Mouse (Mus musculus): ENCODE results near the gene Pias4. TPM values are rescaled to one million over a fixed set of nuclear protein-coding genes. Genes with fewer than 3 reads are reported as not detected.
A peak's percentile ranks its signal among the peaks of the same experiment; 100 is the strongest.

Gene Pias4
- total RNA-seq, 2 experiments from 2014 or later = 17.5 to 18.6 TPM

- peak; percentile 86 for DNase-seq
These were observed 960 bp upstream of the Pias4 start for GRCm38 (mm10) chr10:81168521-81169244.

GRCm38 (mm10) chr10:81168087-81168431 is 336 bp upstream of the Pias4 start:
- DNase-seq = no peak

GRCm38 (mm10) chr10:81165118-81165517 is 2.6 kb downstream of the Pias4 start:
- DNase-seq = no peak

GRCm38 (mm10) chr10:81162318-81162652 is 5.4 kb downstream of the Pias4 start:
- no peak for DNase-seq

- DNase-seq = no peak
These were observed 6.0 kb downstream of the Pias4 start for GRCm38 (mm10) chr10:81161602-81162317.

GRCm38 (mm10) chr10:81154736-81155135 is 13.0 kb downstream of the Pias4 start:
- DNase-seq = no peak

- no peak for DNase-seq
These were observed 13.4 kb downstream of the Pias4 start for GRCm38 (mm10) chr10:81154313-81154712.

- no peak for DNase-seq
These were observed 15.1 kb downstream of the Pias4 start for GRCm38 (mm10) chr10:81152609-81153008.

GRCm38 (mm10) chr10:81151261-81151660 is 16.5 kb downstream of the Pias4 start:
- no peak for DNase-seq

GRCm38 (mm10) chr10:81146296-81146695 is 21.4 kb downstream of the Pias4 start:
- no peak for DNase-seq

- DNase-seq = no peak
These were observed 21.9 kb downstream of the Pias4 start for GRCm38 (mm10) chr10:81145778-81146177.

- no peak for DNase-seq
These were observed 22.4 kb downstream of the Pias4 start for GRCm38 (mm10) chr10:81145307-81145706.

GRCm38 (mm10) chr10:81144667-81145066 is 23.1 kb downstream of the Pias4 start:
- DNase-seq = peak; percentile 70

GRCm38 (mm10) chr10:81143845-81144437 is 23.8 kb downstream of the Pias4 start:
- no peak for DNase-seq

- no peak for DNase-seq
These were observed 24.5 kb downstream of the Pias4 start for GRCm38 (mm10) chr10:81143157-81143633.

GRCm38 (mm10) chr10:81142551-81142981 is 25.2 kb downstream of the Pias4 start:
- DNase-seq = no peak

GRCm38 (mm10) chr10:81141455-81142210 is 26.1 kb downstream of the Pias4 start:
- no peak for DNase-seq

- no peak for DNase-seq
These were observed 26.8 kb downstream of the Pias4 start for GRCm38 (mm10) chr10:81140717-81141454.

- DNase-seq = no peak
These were observed 27.7 kb downstream of the Pias4 start for GRCm38 (mm10) chr10:81140005-81140404.

GRCm38 (mm10) chr10:81139529-81139846 is 28.2 kb downstream of the Pias4 start:
- DNase-seq = no peak

GRCm38 (mm10) chr10:81138821-81139528 is 28.7 kb downstream of the Pias4 start:
- DNase-seq = no peak

All from heart, postnatal 4 days (tissue).